Mouse (Mus musculus) liver, postnatal 0 days (tissue): Measurements from ENCODE around the gene Npepps.

Experiments used
- CTCF ChIP-seq: sonication (generic); IDR thresholded peaks from 2 replicates; pipeline ENCODE4 v1.5.1; 2016; ENCODE audit warnings: antibody characterized with exemption, low read depth
- EP300 ChIP-seq: IDR thresholded peaks from 2 replicates; pipeline ENCODE4 v1.6.1; 2016; ENCODE audit warnings: antibody characterized with exemption, low read depth, mild to moderate bottlenecking

GRCm38 (mm10) chr11:97185704-97186614 lies 94.5 kb downstream of the Npepps start:
- TF ChIP-seq EP300 (no peak), CTCF (no peak)
